15 mouse cellular contexts compared by ENCODE assay signal in genomic region chr13:97694356-97694990, GRCm38 (mm10).
DNase-seq lines count a peak whose midpoint lies in the region; ATAC-seq and TF ChIP-seq lines count a peak whose summit lies in the region.
"Had no signal": no experiment of that assay in that cellular context is flagged by ENCODE, and none has a peak within 500 bp of the region (broad histone marks: within the 10 kb centered on the region; RNA-seq: fewer than 3 reads in every experiment).

No protein-coding gene starts in this region.

- intact Hi-C loops in left cerebral cortex, postnatal 4 days (cut with DNase I): no loop called here
- intact Hi-C loops in left cerebral cortex, adult 2 months (cut with DNase I): no loop called here

- no peaks in the 10 kb centered on the region for H3K27me3 ChIP-seq in hindbrain, embryonic 10.5 days (ENCODE audit: insufficient read depth, poor library complexity, severe bottlenecking)
- H3K27me3 ChIP-seq: embryonic facial prominence, embryonic 15.5 days; kidney, embryonic 15.5 days; limb, embryonic 15.5 days; lung, embryonic 15.5 days had no signal

- no peaks in the 10 kb centered on the region for H3K36me3 ChIP-seq in hindbrain, embryonic 10.5 days
- H3K36me3 ChIP-seq: embryonic facial prominence, embryonic 15.5 days; heart, embryonic 10.5 days; kidney, embryonic 15.5 days; limb, embryonic 15.5 days; lung, embryonic 15.5 days had no signal

- no peak overlapping the region for H3K27ac ChIP-seq in left cerebral cortex, adult 2 months
- H3K27ac ChIP-seq in hindbrain, embryonic 10.5 days: no peak overlapping the region
- H3K27ac ChIP-seq: embryonic facial prominence, embryonic 15.5 days; heart, embryonic 10.5 days; kidney, embryonic 15.5 days; limb, embryonic 15.5 days; lung, embryonic 15.5 days had no signal

- H3K4me1 ChIP-seq in hindbrain, embryonic 10.5 days (replicated peaks): peaks cover 7% of the 10 kb centered on the region
- H3K4me1 ChIP-seq: embryonic facial prominence, embryonic 15.5 days; heart, embryonic 10.5 days; kidney, embryonic 15.5 days; limb, embryonic 15.5 days; lung, embryonic 15.5 days had no signal

- WGBS in hindbrain, embryonic 10.5 days: 63% methylated on average over 9 of the region's 9 CpGs

- no peaks in the 10 kb centered on the region for H3K9me3 ChIP-seq in hindbrain, embryonic 10.5 days
- H3K9me3 ChIP-seq: embryonic facial prominence, embryonic 15.5 days; heart, embryonic 10.5 days; kidney, embryonic 15.5 days; limb, embryonic 15.5 days; lung, embryonic 15.5 days had no signal

- H3K4me3 ChIP-seq in left cerebral cortex, adult 2 months: no peak overlapping the region
- no peak overlapping the region for H3K4me3 ChIP-seq in hindbrain, embryonic 10.5 days
- H3K4me3 ChIP-seq: embryonic facial prominence, embryonic 15.5 days; heart, embryonic 10.5 days; kidney, embryonic 15.5 days; limb, embryonic 15.5 days; lung, embryonic 15.5 days had no signal

- TF ChIP-seq CTCF in left cerebral cortex, adult 2 months (IDR thresholded peaks at IDR 0.05): no peak

- ATAC-seq in inflammation-experienced regulatory T-cells, adult 6 months: no peak

- peak; percentile 6 for DNase-seq in left cerebral cortex, postnatal 4 days
- DNase-seq in left cerebral cortex, adult 2 months (ENCODE audit: extremely low spot score in 1 of 2, low spot score in 2 of 2): no peak
- peak; percentile 37 for DNase-seq in hindbrain, embryonic 10.5 days (ENCODE audit: low spot score)
- DNase-seq in mesoderm, embryonic 11.5 days (ENCODE audit: low read depth, low spot score): peak; percentile 65
- peak; percentile 13 for DNase-seq in retina, embryonic 14.5 days (ENCODE audit: low spot score)
- DNase-seq in layer of hippocampus, adult 8-10 months (ENCODE audit: low spot score in 2 of 2): no peak
- DNase-seq in liver: no peak
- DNase-seq: cerebellum, adult 9-11 months; heart, postnatal 4 days had no signal

Comparison
In these comparisons a context has a peak if more than half of its experiments do, and no peak if none do; other contexts are left out.
1. DNase-seq: peak in left cerebral cortex, postnatal 4 days (single experiment), hindbrain, embryonic 10.5 days (single experiment), mesoderm, embryonic 11.5 days (single experiment) and retina, embryonic 14.5 days (single experiment); none in left cerebral cortex, adult 2 months (0 of 2), layer of hippocampus, adult 8-10 months (0 of 2) and liver (single experiment).